Mouse (Mus musculus) heart, adult 11 months (tissue): Measurements from ENCODE around the gene Chpt1.
"Not testable (repeated sequence)": the region's sequence is repeated elsewhere in the genome, so short reads cannot be mapped to it uniquely, and the experiment has no call there.

Experiments
- DNase-seq: peaks from one replicate; pipeline ENCODE4 v3.0.0; 2022

Chpt1 gene

DNA sequence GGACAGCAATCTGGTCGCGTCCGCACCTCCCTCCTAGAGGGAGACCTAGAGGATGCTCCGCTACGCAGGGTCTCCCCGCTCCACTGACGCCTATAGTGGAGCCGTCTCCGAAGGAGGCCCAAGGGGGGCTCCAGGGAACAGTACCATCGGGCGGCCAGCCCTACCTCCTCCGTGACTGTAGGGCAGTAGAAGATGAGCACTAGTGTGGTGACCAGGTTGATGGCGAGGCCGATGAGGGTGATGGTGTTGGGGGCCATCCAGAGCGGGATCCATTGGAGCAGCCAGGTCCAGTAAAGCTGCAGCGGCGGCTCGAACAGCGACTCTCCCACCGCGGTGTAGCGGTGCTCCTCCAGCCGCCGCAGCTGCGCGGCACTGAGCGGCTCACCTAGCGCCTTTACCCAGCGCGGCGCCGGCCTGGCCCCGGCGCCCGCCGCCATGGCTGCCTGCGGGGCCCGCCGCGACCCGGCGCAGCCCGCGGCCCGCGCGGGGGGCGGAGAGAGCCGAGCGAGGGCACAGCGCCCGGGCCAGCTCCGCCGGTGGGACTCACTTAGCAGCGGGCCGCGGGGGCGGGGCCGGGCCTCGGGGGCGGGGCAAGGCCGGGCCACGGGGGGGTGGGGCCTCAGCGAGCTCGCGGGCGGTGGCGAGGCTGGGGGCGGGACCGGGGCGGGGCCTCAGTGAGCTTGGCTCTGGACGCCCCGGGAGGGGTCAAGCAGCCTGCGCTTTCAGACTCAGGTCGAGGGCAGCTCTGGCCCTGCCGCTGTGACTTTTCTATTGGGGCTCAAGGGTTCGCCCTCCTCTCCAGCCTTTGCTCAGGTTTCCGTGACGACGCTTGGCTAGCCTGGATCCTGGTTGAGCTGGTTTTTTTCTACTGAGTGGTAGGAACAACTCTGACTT, at the start of gene Chpt1:
Chpt1 (minus strand) TSS at position 653 of the 894 bp plus-strand sequence.
- DNase-seq: peak; percentile 99

GRCm38 (mm10) chr10:88552738-88553137, 48.9 kb upstream of the Chpt1 start:
- no peak for DNase-seq

GRCm38 (mm10) chr10:88550225-88550624, 46.4 kb upstream of the Chpt1 start:
- no peak for DNase-seq

DNA sequence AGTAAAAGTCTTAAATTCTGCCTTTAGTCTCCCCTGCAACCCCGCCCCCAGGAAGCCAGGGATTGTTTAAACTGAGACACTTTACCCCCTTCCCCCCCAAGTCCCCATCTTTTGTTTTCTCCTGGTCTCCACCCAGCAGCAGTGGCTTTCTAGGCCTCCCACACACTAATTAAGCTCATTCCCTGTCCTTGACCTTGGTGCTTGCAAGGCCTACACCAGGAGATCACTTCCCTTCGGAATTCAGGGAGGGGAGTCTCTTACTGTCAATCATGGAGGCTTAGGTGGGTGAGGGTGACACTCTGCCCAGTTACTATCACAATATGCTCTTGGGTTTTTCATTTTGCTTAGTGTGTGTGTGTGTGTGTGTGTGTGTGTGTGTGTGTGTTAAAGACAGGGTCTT, 43.8 kb upstream of the Chpt1 start:
- no peak for DNase-seq

DNA sequence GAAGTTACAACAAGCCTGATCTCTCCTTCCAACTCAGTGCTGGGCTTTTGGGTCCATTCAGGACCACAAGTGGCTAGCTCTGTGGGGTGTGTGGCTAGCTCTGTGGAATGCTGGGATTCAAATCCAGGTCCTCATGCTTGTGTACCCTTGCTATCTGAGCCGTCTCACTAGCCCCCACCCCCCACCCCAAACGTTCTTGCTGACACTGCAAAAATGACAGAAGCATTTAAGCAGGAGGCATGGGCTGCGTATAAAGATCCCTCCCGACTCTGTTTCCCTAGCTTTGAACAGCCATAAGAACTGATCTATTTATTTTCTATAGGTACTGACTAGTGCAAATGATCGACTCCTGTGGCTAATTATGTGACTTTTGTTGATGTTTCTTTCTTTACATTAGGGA, 26.8 kb upstream of the Chpt1 start:
- DNase-seq: no peak

DNA sequence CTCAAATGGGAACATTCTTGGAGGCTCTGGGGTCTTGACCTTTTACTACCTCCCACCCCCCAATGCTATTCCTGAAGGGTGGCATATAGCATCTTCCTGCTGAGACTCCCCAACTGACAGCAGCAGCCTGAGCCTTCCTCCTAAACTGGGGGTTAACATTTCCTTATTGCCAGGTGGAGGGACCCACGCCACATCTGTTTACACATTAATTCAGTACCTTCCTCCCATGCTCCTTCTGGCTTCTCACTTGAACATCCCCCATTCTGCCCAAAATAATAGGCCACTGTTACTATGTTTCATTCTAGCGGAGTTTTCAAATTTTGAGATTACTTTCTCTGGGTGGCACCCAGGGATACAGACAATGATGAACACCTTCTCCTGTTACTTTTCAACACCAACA, 20.1 kb upstream of the Chpt1 start:
- no peak for DNase-seq

DNA sequence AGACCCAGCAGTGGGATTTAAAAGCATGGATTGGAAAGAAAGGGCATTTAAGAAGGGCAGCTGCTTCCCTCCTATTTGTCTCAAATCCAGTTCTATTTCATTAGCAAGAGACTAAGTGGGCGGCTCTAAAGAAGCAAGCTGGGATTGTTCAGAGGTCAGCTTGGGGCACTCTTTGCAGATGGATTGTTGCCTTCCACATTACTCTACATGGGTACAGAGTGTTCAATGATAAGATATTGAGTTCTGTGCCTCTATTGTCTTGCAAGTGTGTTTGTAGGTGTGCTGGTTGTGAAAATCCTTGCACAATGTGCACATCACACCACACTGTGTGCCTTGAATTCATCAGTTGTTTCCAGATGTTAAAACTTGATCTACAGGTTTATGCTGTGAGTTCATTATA, 19.3 kb upstream of the Chpt1 start:
- DNase-seq: no peak

DNA sequence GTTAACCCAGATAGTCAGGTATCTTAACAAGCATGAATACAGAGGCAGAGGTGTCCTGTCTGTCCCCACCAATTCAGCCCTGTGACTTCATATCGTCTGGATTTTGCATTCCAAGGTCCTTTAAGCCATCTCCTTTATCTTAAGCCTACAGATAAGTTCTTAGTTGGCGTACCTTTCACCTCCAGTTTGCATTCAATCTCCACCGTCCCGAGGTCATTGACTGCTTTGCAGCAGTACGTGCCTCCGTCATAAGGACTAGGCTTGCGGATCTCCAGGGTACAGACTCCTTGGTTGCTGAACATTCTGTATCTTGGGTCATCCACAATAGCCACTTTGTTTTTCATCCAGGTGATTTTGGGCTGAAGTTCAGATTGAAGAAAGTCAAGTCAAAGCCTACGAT, 18.9 kb upstream of the Chpt1 start:
- peak; percentile 62 for DNase-seq

DNA sequence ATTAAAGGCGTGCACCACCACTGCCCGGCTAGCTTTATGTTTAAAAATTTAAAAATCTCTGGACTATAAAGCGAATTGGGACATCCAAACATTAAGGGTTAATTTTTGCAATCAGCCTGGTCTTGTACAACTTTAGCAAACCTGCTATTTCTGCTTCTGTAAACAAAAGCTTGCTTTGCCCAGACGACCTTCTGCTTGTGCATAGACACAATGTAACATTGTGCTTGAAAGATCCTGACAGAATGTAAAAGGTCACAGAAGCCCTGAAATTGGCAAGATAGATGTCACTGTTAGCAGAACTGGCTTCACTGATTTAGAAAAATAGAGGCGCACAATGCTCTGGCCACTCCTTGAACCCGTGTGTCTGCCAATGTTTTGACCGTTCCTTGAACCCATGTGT, 11.2 kb upstream of the Chpt1 start:
- not testable (repeated sequence) for DNase-seq

DNA sequence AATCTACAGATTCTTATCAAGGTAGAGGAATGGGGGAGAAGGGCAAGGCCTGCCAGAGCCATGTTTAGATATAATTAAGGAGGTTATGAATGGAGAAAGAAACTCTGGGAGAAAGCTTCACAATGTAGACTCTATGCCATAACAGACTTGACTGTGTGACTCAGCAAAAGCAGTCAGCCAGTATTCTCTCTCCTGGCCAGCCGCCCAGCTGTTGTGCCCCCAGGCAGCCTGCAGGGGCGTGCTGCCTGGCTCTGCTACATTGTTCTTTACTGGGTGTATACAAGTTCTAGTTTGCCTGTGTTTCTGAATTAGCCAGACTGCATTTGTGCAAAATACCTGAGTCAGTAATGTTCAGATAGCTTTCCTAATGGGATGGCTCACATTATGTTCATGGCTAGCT, 10.6 kb upstream of the Chpt1 start:
- peak; percentile 94 for DNase-seq

- peak; percentile 69 for DNase-seq
These were observed 9.8 kb upstream of the Chpt1 start for GRCm38 (mm10) chr10:88513574-88514135.

DNA sequence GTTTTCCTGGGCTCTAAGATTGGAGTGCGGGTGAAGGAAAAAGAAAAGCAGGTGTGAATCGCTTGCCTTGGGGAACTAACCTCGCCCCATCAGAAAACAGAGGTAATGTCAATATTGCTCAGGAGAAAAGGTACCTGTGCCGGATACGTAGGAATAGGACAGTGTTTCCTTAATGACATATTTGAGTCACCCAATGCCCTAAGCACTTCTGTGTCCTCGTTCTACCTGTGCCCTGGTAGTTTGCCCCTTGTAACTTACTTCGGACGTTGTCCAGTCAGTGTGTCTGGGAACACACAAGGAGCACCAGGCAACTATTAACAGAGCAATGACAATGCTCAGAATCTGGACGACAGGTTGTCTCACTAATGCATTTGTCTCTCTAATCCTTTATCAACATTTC, 7.5 kb upstream of the Chpt1 start:
- DNase-seq: peak; percentile 85

DNA sequence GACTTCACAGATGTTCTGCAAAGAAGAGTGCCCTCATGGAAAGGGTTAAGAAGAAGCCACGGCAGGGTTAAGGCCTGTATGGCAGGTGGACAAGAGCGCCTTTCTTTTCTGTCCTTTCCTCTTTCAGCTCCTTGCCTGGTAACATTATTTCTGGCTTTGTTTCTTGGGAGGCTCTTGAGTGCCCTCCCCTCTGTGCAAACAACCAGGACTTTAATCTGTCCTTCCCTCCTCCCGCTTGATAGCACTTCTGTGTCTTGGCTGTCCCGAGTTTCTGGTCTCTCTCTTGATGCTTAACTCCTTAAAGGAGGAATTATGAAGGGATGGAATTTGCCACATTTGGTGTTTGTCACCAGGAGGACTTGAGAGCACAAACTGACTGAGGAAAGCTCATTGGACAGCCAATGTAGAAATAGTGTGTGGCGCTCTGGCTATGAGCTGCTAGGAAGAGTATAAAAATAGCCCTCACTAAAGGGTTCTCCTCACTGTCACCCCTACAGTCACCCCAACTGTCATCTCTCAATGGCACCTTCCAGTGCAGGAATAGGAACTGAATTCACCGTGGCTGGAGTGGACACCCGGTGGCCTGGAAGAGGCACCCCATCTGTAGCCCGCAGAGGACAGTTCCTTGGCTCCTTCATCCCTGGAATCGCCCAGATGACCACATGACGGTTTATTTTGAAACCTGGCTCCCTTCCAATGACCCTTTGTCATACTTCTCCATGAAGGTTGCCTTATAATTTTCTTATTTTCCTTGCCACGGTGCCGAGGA, 6.8 kb upstream of the Chpt1 start:
- DNase-seq: peak; percentile 98

GRCm38 (mm10) chr10:88507691-88508143, 3.8 kb upstream of the Chpt1 start:
- peak; percentile 75 for DNase-seq

DNA sequence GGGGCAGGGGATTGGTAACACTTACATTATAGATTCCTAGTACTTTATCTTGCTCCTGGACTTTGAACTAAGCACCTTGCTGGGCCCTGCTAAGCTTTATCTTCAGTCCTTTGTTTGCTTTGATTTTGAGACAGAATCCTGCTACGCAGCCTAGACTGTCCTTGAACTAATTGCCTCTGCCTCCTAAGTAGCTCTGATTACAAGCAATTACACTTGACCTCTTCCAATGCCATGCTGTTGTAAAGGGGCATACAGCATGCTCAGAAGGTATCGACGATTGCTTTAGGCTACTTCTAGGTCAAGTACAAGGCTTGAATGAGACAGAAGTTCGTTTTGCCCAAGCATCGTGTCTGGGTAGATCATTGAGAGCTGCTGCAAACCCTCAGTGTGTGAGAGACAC, 1.4 kb upstream of the Chpt1 start:
- peak; percentile 40 for DNase-seq

- peak; percentile 83 for DNase-seq
These were observed 608 bp upstream of the Chpt1 start for GRCm38 (mm10) chr10:88504481-88504880.

DNA sequence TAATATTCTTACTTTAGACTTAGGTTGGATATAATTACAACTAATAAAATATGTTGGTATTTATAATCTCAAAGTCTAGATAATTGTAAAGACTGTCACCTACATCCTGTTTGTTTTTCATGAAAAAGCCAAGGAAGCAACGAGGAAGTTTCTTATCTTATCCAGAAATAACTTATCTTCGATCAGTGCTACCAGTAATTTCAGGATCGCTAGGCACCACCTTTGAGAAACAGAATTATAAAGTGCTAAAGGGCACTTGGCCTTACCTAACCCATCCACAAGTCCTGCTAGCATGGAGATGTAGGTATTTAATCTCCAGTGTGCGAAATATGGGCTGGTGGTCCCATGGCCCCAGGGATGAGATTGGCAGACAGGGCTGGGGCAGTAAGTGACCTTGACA, 954 bp downstream of the Chpt1 start:
- DNase-seq: no peak

DNA sequence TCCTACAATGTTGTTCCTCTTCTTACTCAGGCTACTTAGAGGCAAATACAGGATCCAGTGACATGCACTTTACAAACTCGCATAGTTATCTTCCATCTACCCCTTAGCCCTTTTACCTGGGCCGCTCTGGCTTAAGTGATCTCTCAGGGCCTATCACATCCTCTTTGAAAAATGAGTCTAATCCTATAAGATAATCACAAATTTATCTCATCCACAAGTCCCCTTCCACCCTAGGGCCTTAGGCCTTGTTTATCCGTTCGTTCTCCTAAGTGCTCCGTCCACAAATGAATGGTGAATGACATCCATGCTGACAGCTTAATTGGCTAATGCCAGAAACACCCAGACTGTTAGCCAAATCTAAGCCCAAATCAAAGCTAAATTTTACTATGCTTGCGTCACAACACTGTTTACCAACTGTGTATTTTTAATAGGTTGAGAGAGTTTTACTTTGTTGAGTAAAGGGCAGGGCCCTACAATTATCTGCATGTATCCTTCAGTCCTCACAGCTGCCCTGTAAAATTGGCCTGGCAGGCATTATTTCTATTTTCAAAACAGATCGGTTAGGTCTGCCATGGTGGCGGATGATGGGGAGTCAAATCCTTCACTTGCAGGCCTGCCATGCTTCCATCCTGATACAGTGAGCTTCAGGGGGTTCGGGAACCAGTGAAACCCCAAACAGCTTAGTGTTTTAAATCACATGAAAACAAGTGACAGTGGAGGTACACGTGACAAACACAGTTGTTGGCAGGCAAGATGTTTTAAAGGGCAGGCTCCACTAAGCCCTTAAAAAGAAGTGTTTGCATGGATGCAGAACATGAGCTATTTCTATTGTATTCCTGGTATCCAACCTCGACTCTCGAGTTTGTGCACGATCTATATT, 1.7 kb downstream of the Chpt1 start:
- DNase-seq: peak; percentile 91

DNA sequence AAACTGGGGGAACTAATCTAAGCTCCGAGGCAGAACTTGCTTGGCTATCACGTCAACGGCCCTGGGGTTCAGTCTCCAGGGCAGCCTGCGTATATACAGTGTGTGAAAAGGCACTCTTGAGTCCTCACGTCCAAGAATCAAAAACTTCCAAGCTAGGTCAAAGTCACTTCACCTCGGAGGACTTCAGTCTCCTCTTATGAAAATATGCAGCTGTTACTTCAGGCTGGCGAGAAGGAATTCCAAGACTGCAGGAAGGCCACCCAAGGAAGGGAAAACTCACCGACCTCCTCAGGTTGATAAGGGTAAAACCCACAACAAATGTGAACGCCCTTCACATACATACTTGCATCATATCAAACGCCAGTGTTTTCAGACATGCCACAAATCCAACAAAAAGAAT, 2.5 kb downstream of the Chpt1 start:
- DNase-seq: peak; percentile 72

DNA sequence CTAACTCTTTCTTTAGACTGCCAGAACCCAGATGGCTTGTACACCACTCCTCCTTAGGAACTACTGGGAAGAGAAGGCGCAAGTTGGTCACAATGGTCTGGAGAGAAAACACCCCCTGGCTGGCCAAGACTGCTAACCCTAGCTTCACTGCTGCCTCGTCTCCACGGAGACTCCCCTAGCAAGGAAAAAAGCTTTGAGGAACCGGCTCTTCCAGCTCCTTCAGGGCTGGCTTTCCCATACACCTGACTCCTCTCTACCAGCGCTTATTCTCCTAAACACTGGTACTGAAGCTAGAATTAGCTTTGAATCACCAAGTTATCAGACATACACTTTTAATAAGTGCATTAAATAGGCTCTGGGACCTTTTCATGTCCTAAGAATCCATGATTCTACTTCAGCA, 3.9 kb downstream of the Chpt1 start:
- no peak for DNase-seq

DNA sequence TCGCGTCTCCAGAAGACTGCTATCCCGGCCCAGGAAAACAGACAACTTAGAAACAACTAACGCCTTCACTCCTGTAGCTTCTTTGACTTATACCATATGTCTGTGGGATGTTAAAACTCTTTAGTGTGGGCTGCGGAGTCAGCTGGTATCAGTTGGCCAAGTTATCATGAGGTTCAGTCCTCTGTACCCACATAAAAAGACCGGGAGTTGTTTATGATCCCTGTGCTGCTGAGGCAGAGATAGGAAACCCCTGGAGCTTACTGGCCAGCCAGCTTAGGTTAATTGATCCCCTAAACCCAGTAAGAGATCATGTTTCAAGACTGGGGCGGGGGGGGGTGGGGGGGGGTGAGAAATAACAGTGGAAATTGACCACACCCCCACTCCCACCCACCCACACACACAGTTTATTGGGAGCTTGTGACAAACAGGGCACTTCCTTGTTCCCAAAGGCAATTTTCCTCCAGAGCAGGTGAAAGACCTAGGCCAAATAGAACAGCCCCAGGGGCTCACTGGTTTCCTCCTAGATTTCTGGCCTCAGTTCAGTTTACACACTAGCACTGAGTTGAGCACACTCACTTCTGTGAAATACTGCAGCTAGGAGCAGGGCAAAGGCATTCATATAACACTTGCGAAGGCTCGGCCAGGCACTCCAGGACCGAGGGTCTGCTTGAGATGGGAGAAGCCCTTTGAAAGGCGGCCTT, 6.9 kb downstream of the Chpt1 start:
- DNase-seq: peak; percentile 60
